Mouse (Mus musculus) adrenal gland, postnatal 10 days (tissue): Measurements from ENCODE around the gene Wdr66. TPM values are rescaled to one million over a fixed set of nuclear protein-coding genes. Genes with fewer than 3 reads are reported as not detected.
A peak's percentile ranks its signal among the peaks of the same experiment; 100 is the strongest.

Experiments
- DNase-seq: peaks from one replicate; pipeline ENCODE4 v3.0.0; 2021; ENCODE audit warnings: mixed read lengths
- total RNA-seq, 2 experiments: library from RNA; stranded (reverse); gene quantifications; 2 replicates each; pipeline ENCODE4 v1.2.3; 2021

Wdr66 gene
- total RNA-seq, 2 experiments from 2014 or later, result 0.39 to 0.73 TPM

DNA sequence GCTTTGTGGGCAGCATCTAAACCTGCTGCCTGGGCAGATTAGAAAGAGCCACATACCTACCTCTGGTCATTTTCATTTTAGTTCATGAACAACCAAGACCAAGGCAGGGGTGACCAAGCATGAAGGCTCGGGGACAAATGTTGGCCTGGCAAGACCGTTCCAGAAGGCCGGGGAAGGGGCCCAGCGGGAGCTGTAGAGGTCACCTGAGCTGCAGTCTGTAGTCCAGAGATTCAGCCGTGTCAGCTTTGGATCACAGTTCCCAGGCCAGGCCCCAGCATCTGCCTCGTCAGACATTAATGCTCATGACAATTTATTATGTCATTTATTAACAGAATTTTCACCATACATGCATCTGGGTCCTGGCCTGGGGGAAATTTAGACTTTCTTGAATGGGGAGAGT lies 107.5 kb downstream of the Wdr66 start:
- no peak for DNase-seq

DNA sequence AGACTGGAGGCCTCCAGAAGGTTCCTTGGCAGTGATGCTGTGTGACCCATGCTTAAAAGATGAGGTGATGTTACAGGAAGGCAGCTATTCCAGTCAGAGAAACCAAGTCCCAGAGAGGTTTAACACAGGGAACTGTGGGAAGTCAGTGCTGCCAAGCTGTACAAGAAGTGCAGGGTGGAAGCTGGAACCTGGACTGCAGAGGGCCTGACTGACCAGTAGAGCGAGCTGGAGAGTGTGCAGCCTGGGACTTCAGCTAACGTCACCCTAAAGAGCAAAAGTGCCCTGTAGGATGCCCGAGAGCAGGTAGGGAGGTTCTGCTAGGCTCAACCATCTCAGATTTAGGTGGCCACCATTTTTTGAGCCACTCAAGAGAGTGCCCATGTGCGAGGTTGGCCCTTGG lies 111.0 kb downstream of the Wdr66 start:
- no peak for DNase-seq

DNA sequence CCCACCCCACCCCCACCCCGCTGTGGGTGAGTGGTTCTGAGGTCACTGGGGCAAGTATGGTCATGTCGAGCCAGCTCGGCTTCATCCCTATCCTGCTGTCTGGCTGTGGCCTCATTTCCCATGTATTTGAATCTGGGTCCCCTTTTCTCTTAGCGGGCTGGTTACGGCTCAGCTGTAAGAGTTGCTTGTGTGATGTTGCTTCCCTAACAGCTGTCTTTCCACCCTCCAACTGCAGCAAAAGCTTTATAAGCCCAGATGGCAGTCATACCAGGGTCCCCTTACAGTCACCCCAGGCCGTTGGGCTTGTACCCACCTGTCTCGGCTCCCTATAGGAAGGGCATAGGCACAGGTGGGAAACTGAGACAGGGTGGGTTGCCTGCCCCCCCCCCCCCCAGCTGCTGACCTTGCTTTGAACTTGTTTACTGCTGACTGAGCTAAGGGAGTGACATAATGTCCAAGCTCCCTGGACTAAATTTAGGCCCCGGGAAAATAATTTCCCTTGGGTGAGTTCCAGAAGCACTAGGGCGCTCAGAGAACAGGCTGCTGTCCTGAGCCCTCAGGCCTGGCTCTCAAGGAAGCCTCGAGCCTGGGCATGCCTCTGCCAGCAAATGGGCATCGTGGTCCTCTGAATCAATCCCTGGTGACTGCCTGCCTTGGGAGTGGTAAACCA lies 112.5 kb downstream of the Wdr66 start:
- DNase-seq, result peak; percentile 68

DNA sequence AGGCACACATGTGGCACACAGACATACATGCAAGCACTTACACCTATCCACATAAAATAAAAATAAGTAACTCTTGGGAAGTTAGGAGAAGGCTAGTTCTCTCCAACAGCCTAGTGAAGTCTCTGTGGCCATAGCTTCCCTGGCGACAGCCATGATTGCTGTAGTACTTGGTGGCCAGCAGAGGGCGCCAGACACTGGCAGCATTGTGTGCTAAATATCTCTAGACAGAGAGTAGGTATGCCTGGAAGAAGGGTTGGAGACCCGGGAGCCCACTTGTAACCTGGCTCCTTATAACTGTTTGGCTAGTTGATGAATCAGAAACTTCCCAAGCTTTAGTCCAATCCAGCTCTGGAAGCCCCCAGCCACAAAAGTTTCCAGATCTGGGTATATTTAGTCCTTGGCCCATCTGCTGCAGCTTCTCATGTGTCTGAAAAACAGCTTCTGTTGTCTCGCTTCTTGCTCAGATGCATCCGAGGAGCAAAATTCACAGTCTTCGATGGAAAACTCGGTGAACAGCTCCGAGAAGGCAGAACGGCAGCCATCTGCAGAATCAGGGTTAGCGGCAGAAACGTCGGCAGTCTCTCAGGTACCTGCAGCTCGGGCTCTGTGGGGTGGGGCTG lies 117.1 kb downstream of the Wdr66 start:
- DNase-seq, result peak; percentile 61

- no peak for DNase-seq
Observed at GRCm38 (mm10) chr5:123370049-123370448, 118.1 kb downstream of the Wdr66 start.

GRCm38 (mm10) chr5:123375262-123375661 lies 123.4 kb downstream of the Wdr66 start:
- DNase-seq, result no peak

- DNase-seq, result no peak
Observed at GRCm38 (mm10) chr5:123375793-123376452, 124.0 kb downstream of the Wdr66 start.

DNA sequence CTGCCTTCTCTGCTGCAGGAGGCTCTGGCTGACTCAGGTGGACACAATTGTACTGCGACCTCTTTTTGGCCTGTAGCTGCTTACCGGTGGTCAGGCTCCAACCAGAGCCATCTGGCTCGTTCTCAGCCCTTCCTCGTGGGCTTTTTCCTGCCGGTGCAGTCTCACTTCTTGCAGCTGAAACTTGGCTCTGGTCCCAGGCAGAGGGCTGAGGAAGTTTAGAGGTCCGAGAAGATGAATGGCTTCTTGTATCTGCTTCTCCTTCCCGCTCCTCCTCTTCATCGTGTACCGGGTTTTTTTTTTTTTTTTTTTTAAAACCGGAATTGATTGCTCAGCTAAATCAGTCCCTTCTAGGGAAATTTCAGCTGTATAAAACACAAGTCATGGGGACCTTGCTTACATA lies 124.7 kb downstream of the Wdr66 start:
- peak; percentile 83 for DNase-seq

Other genes with a start within 250 kb of the Wdr66 start
- 10 to 100 TPM; 13.2 to 14.6 TPM for gene Orai1, start 237.0 kb upstream of the Wdr66 start, total RNA-seq
- not detected for gene Morn3, start 205.1 kb upstream of the Wdr66 start, total RNA-seq
- 10 to 100 TPM; 18.5 to 22.8 TPM for gene Tmem120b, start 183.7 kb upstream of the Wdr66 start, total RNA-seq
- 1 to 10 TPM; 1.6 to 1.8 TPM for gene Rhof, start 119.4 kb upstream of the Wdr66 start, total RNA-seq
- 10 to 100 TPM; 19.5 to 27.4 TPM for gene Setd1b, start 109.9 kb upstream of the Wdr66 start, total RNA-seq
- gene Psmd9, start 82.7 kb upstream of the Wdr66 start, total RNA-seq, result 10 to 100 TPM; 29.0 to 29.4 TPM
- 100 to 1,000 TPM in 1 of 2 experiments, 10 to 100 TPM in 1; 65.8 to 142 TPM for gene Hpd, start 69.4 kb upstream of the Wdr66 start, total RNA-seq
- gene Bcl7a, start 91.7 kb downstream of the Wdr66 start, total RNA-seq, result 10 to 100 TPM; 14.1 to 20.6 TPM
- 10 to 100 TPM; 24.4 to 27.8 TPM for gene Mlxip, start 142.7 kb downstream of the Wdr66 start, total RNA-seq
- gene Lrrc43, start 237.2 kb downstream of the Wdr66 start, total RNA-seq, result not detected
- not detected for gene Il31, start 237.4 kb downstream of the Wdr66 start, total RNA-seq